ENCODE assay signal across 35 mouse cellular contexts in genomic region chr10:84801521-84801920, GRCm38 (mm10). TPM values are rescaled to one million over a fixed set of nuclear protein-coding genes. Genes with fewer than 3 reads are reported as not detected.
DNase-seq lines count a peak whose midpoint lies in the region; ATAC-seq lines count a peak whose summit lies in the region.
"Had no signal": no experiment of that assay in that cellular context is flagged by ENCODE, and none has a peak within 500 bp of the region (broad histone marks: within the 10 kb centered on the region; RNA-seq: fewer than 3 reads in every experiment).

No protein-coding gene starts in this region.

- H3K4me3 ChIP-seq in liver, embryonic 12.5 days = no peak overlapping the region
- H3K4me3 ChIP-seq: embryonic facial prominence, embryonic 13.5 days; forebrain, embryonic 10.5 days; forebrain, embryonic 15.5 days; gastrocnemius, adult 2 months; heart, adult 2 months; heart, embryonic 13.5 days; hindbrain, embryonic 10.5 days; hindbrain, embryonic 15.5 days; left cerebral cortex, adult 2 months; limb, embryonic 15.5 days; stomach, embryonic 15.5 days had no signal

- H3K9ac ChIP-seq in liver, embryonic 12.5 days = no peak overlapping the region
- H3K9ac ChIP-seq: embryonic facial prominence, embryonic 13.5 days; forebrain, embryonic 15.5 days; heart, embryonic 13.5 days; hindbrain, embryonic 15.5 days; limb, embryonic 15.5 days; stomach, embryonic 15.5 days had no signal

- peak; percentile 49 for ATAC-seq in liver, embryonic 12.5 days
- ATAC-seq in neutrophil, adult 5-6 weeks (ENCODE audit: extremely low read depth, insufficient number of reproducible peaks, low FRiP score, poor library complexity, severe bottlenecking) = peak; percentile 9; the same call in 1 of the 2 replicates
- ATAC-seq: forebrain, embryonic 15.5 days; inflammation-experienced regulatory T-cells, adult 6 months; lung, postnatal 0 days; midbrain, embryonic 16.5 days had no signal

- 0 out of 2 replicates have a peak overlapping the region, but pooled peaks have one; percentile 1 for H3K4me2 ChIP-seq in liver, embryonic 12.5 days
- H3K4me2 ChIP-seq: embryonic facial prominence, embryonic 13.5 days; forebrain, embryonic 15.5 days; heart, embryonic 13.5 days; hindbrain, embryonic 15.5 days; limb, embryonic 15.5 days; midbrain, embryonic 11.5 days; stomach, embryonic 15.5 days had no signal

- WGBS in liver, embryonic 12.5 days (ENCODE audit: insufficient replicate concordance) = 25% methylated on average over 6 of the region's 6 CpGs

- H3K27ac ChIP-seq in liver, embryonic 12.5 days = no peak overlapping the region
- H3K27ac ChIP-seq: embryonic facial prominence, embryonic 13.5 days; forebrain, embryonic 10.5 days; forebrain, embryonic 15.5 days; gastrocnemius, adult 2 months; heart, adult 2 months; heart, embryonic 13.5 days; hindbrain, embryonic 10.5 days; hindbrain, embryonic 15.5 days; left cerebral cortex, adult 2 months; limb, embryonic 15.5 days; macrophage; stomach, embryonic 15.5 days had no signal

- peaks cover 11% of the 10 kb centered on the region for H3K4me1 ChIP-seq in liver, embryonic 12.5 days
- H3K4me1 ChIP-seq: embryonic facial prominence, embryonic 13.5 days; hindbrain, embryonic 10.5 days; limb, embryonic 15.5 days; stomach, embryonic 15.5 days had no signal

- peak; percentile 60 for DNase-seq in A20 (ENCODE audit: low read depth, low spot score)
- peak; percentile 49 to 50 for DNase-seq in B cell, adult 2 months
- no peak for DNase-seq in retina, embryonic 14.5 days (ENCODE audit: low spot score)
- no peak for DNase-seq in thymus, postnatal 4 days
- DNase-seq: adrenal gland, postnatal 14 days; cerebellum, adult 11 months; cerebellum, adult 9-10 months; cerebellum, postnatal 36 days; gastrocnemius, adult 2 months; gastrocnemius, postnatal 36 days; heart, adult 2 months; heart, postnatal 10 days; kidney, adult 11 months; kidney, postnatal 25 days; left cerebral cortex, postnatal 4 days; lung, adult 18-20 months; right cerebral cortex, postnatal 4 days; thymus, adult 18-20 months had no signal

- no peaks in the 10 kb centered on the region for H3K36me3 ChIP-seq in liver, embryonic 12.5 days
- H3K36me3 ChIP-seq: embryonic facial prominence, embryonic 13.5 days; forebrain, embryonic 15.5 days; G1E; heart, embryonic 13.5 days; hindbrain, embryonic 15.5 days; limb, embryonic 15.5 days; stomach, embryonic 15.5 days had no signal

- 0 out of 2 replicates have a peak, but pooled peaks cover 7% of the 10 kb centered on the region for H3K27me3 ChIP-seq in liver, embryonic 12.5 days (replicated peaks)
- H3K27me3 ChIP-seq: forebrain, embryonic 15.5 days; heart, embryonic 13.5 days; hindbrain, embryonic 15.5 days; limb, embryonic 15.5 days; stomach, embryonic 15.5 days had no signal

- H3K9me3 ChIP-seq in liver, embryonic 12.5 days (replicated peaks) = no peaks in the 10 kb centered on the region
- H3K9me3 ChIP-seq: embryonic facial prominence, embryonic 13.5 days; forebrain, embryonic 10.5 days; forebrain, embryonic 15.5 days; G1E; heart, embryonic 13.5 days; hindbrain, embryonic 10.5 days; hindbrain, embryonic 15.5 days; limb, embryonic 15.5 days; stomach, embryonic 15.5 days had no signal

RNA-seq across cellular contexts. Expression of gene Rfx4, which starts 45.7 kb away (rescaled TPM):
- not detected in 2 replicates for polyA plus RNA-seq in liver, embryonic 12.5 days (2016; fragmentation: Nextera tagmentation; extraction: Ambion mirVana)
- 0.37 TPM in 1 of 2 replicates, not detected in the other for total RNA-seq in neutrophil, adult 5-6 weeks (2017)
- total RNA-seq: G1E; gastrocnemius, adult 2 months; gastrocnemius, postnatal 36 days had no signal
- polyA plus RNA-seq: G1E; heart, adult 2 months; heart, embryonic 13.5 days; lung, postnatal 0 days; macrophage had no signal

Comparison
In these comparisons a context has a peak if more than half of its experiments do, and no peak if none do; other contexts are left out.
1. DNase-seq: peak in A20 (single experiment) and B cell, adult 2 months (2 of 2); none in retina, embryonic 14.5 days (single experiment) and thymus, postnatal 4 days (single experiment).